Mouse (Mus musculus) yolk sac, embryonic 10.5 days (tissue): ENCODE data around the gene Gm47283.
"Not testable (repeated sequence)": the region's sequence is repeated elsewhere in the genome, so short reads cannot be mapped to it uniquely, and the experiment has no call there.

ENCODE experiments used
- DNase-seq: peaks from one replicate; pipeline ENCODE4 v3.0.0-alpha.2; 2017; ENCODE audit warnings: low spot score

The Gm47283 gene

DNA sequence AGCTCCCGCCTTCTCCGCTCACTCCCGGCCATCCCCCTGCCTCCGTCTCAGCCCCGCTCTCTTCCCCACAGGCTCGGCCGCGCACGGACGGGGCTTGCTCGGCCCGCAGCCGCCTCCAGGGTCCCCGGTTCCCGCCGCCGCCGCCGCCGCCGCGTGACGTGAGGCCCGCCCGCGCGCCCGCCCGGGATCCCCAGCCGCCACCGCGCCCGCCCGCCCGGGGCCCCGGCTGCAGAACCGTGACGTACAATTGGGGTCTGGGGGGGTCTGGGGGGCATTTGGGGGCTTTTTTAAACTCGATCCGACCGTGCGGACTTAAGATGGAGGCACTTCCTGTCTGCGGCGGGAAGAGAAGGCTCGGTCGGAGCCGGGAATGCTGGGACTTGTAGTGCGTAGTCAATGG lies at the start of gene Gm47283:
Gene Gm47283 (plus strand): TSS at position 301 of the 400 bp plus-strand sequence.
- not testable (repeated sequence) for DNase-seq

DNA sequence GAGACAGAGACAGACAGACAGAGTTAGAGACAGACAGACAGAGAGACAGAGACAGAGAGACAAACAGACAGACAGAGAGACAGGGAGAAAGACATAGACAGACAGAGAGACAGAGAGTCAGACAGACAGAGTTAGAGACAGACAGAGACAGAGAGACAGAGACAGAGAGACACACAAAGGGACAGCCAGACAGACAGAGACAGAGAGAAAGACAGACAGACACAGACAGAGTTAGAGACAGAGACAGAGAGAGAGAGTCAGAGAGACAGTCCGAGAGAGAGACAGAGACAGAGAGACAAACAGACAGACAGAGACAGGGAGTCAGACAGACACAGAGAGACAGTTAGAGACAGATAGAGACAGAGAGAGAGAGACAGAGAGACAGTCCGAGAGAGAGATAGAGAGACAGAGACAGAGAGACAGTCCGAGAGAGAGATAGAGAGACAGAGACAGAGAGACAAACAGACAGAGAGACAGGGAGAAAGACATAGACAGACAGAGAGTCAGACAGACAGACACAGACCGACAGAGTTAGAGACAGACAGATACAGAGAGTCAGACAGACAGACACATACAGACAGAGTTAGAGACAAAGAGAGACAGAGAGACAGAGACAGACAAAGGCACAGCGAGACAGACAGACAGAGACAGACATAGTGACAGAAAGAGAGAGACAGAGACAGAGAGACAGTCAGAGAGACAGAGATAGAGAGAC lies 49.2 kb upstream of the Gm47283 start:
- peak; percentile 0 for DNase-seq

DNA sequence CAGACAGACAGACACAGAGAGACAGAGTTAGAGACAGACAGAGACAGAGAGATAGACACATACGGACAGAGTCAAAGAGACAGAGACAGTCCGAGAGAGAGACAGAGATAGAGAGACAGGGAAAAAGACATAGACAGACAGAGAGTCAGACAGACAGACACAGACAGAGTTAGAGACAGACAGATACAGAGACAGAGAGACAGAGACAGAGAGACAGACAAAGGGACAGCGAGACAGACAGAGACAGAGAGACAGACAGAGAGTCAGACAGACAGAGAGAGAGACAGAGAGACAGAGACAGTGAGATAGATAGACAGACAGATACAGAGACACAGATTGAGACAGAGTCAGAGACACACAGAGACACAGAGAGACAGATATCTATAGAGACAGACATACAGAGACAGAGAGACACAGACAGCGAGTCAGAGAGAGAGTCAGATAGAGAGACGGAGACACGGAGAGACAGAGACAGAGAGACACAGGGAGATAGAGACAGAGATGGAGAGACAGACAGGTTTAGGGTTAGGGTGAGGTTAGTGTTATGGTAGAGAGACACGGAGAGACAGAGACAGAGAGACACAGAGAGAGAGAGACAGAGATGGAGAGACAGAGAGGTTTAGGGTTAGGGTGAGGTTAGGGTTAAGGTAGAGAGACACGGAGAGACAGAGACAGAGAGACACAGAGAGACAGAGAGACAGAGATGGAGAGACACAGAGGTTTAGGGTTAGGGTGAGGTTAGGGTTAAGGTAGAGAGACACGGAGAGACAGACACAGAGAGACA lies 48.1 kb upstream of the Gm47283 start:
- DNase-seq = peak; percentile 1

DNA sequence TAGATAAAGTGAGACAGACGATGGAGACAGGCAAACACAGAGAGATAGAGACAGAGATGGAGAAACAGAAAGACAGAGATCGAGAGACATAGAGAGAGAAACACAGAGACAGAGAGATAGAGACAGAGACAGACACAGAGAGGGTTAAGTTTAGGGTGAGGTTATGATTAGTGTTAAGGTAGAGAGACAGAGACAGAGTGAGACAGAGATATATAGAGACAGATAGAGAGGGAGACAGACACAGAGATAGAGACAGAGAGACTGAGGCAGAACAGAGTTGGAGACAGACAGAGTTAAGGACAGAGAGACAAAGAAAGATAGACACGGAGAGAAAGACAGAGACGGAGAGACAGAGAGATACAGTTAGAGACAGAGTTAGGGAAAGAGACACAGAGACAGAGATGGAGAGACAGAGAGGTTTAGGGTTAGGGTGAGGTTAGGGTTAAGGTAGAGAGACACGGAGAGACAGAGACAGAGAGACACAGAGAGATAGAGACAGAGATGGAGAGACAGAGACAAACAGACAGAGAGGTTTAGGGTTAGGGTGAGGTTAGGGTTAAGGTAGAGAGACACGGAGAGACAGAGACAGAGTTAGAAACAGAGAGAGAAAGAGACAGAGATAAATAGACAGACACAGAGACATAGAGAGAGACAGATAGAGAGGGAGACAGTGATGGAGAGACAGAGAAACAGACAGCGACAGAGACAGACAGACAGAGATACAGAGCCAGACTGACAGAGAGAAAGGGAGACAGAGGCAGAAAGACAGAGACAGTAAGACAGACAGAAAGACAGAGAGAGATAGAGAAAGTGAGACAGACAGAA lies 46.7 kb upstream of the Gm47283 start:
- peak; percentile 1 for DNase-seq

DNA sequence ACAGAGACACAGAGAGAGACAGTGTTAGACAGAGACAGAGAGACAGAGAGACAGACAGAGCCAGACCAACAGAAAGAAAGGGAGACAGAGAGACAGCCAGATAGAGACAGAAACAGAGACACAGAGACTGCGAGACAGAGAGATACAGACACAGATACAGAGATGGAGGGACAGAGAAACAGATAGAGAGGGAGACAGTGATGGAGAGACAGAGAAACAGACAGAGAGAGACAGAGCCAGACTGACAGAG lies 46.2 kb upstream of the Gm47283 start:
- no peak for DNase-seq

DNA sequence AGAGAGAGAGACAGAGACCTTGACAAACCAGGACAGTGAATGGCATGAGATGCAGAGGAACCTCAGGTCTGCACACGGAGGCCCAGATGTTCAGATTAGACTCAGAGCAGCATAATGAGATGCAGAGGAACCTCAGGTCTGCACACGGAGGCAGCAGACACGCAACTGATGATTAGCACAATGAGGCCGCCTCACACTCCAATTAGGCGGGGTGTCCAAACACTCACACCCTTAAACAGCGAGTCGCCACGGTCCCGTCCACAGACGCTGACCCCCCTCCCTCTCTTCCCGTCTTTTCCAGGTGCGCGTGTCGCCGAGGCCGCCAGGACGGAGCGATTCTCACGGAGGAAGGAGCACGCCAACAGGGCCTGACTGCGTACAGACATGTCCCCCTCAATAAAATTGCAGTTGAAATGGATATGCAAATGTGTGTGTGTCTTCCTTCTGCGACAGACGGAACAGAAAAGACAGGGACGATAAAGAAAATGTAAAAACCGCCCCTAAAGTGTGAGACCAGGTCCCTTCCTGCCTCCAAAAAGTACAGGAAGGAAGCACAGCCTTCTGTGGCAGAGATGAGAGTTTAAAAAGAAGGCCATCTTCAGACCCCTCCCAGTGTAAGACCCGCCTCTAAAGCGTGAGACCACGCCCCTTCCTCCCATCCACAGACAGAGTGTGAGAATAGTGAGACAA lies 45.6 kb upstream of the Gm47283 start:
- peak; percentile 67 for DNase-seq

DNA sequence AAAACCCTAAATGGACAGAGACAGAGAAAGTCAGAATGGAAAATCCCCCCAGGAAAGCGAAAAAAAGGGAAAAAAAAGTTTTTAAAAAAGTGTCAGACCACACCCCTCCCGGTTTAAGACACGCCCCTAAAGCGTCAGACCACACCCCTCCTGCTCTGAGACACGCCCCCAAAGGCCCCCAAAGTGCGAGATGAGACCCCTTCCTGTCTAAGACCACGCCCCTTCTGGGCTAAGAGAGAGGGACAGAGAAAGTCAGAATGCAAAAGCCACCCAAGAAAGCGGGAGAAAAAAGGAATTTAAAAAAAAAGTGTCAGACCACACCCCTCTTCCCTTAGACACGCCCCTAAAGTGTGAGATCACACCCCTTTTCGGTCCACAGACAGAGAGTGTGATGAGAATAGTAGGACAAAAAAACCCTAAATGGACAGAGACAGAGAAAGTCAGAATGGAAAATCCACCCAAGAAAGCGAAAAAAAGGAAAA lies 45.0 kb upstream of the Gm47283 start:
- DNase-seq = peak; percentile 58

DNA sequence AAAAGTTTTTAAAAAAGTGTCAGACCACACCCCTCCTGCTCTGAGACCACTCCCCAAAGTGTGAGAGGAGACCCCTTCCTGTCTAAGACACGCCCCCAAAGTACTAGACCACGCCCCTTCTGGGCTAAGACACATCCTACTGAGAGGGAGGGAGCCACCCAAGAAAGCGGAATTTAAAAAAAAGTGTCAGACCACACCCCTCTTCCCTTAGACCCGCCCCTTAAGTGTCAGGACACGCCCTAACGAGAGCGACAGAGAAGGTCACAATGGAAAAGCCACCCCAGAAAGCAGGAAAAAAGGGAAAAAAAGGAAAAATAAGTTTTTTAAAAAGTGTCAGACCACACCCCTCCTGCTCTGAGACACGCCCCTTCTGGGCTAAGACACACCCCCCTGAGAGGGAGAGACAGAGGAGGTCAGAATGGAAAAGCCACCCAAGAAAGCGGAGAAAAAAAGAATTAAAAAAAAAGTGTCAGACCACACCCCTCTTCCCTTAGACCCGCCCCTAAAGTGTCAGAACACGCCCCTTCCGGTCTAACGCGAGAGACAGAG lies 44.5 kb upstream of the Gm47283 start:
- DNase-seq = peak; percentile 80

DNA sequence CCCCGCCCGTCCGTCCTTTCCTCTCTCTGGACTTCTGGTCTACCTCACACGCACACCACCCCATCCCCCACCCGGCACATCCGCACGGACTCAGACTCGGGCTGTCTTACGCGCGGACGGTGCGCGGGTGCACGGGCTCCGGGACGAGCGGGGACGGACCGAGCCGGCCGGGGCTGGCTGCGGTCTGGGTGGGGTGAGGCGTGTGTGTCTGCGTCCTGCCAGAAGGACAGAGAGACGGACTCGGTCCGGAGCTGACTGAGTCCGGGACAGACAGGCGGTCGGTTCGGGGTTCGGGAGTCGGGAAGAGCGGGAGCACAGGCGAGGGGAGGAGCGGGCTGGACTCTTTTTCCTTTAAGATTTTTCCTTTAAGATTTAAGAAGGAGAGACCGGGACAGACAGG lies 43.5 kb upstream of the Gm47283 start:
- peak; percentile 80 for DNase-seq

DNA sequence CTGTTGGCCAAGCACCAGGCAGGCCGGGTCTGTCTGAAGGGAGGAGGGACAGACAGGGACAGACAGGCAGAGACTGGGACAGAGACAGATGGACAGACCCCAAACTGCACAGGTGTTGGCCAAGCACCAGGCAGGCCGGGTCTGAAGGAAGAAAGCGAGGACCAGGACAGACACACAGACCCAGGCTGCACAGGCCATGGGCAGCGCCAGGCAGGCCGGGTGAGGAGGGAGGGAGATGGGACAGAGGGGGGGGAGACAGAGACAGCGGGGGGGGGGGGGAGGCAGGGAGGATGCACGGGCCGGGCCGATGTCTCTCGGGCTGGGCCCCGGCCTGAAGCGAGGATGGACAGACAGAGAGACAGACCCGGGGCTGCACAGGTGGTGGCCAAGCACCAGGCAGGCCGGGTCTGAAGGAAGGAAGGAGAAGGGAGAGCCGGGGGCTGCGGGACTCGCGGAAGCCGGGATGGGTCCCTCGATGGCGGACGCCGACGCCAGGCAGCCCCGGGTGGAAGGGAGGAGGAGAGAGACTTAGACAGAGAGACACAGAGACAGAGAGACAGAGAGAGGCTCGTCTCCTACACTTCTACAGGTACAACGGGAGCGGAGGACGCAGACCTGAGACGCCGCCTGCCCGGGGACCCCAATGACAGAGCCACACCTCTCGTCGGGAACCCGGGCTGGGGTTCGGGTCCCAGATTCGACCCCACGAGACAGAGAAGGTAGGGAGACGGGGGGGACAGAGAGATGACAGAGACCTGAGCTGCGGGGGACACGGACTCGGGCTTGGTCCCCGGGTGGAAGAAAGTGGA lies 42.9 kb upstream of the Gm47283 start:
- peak; percentile 78 for DNase-seq

DNA sequence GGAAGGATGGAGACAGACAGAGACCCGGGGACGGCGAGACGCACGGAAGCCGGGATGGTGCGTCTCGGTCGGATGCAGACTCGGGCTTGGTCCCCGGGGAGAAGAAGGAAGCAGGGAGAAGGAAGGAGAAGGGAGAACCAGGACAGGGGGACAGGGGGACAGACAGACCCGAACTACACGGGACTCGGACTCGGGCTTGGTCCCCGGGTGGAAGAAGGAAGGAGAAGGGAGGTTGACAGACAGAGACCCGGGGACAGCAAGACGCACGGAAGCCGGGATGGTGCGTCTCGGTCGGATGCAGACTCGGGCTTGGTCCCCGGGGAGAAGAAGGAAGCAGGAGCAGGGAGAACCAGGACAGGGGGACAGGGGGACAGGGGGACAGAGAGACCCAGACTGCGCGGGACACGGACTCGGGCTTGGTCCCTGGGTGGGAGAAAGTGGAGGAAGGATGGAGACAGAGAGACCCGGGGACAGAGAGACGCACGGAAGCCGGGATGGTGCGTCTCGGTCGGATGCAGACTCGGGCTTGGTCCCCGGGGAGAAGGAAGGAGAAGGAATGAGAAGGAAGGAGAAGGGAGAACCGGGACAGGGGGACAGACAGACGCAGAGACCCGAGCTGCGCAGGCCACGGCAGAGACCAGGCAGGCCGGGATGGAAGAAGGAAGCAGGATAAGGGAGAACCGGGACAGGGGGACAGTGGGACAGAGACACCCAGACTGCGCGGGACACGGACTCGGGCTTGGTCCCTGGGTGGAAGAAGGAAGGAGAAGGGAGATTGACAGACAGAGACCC lies 42.1 kb upstream of the Gm47283 start:
- peak; percentile 72 for DNase-seq

DNA sequence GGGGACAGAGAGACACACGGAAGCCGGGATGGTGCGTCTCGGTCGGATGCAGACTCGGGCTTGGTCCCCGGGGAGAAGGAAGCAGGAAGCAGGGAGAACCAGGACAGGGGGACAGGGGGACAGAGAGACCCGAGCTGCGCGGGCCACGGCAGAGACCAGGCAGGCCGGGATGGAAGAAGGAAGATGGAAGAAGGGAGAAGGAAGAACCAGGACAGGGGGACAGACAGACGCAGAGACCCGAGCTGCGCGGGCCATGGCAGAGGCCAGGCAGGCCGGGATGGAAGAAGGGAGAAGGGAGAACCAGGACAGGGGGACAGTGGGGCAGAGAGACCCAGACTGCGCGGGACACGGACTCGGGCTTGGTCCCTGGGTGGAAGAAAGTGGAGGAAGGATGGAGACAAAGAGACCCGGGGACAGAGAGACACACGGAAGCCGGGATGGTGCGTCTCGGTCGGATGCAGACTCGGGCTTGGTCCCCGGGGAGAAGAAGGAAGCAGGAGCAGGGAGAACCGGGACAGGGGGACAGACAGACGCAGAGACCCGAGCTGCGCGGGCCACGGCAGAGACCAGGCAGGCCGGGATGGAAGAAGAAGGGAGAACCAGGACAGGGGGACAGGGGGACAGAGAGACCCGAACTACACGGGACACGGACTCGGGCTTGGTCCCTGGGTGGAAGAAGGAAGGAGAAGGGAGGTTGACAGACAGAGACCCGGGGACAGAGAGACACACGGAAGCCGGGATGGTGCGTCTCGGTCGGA lies 41.3 kb upstream of the Gm47283 start:
- DNase-seq = peak; percentile 7

DNA sequence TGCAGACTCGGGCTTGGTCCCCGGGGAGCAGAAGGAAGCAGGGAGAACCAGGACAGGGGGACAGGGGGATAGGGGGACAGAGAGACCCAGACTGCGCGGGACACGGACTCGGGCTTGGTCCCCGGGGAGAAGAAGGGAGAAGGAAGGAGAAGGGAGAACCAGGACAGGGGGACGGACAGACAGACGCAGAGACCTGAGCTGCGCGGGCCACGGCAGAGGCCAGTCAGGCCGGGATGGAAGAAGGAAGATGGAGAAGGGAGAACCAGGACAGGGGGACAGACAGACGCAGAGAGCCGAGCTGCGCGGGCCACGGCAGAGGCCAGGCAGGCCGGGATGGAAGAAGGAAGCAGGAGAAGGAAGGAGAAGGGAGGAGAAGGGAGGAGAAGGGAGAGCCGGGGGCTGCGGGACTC lies 40.7 kb upstream of the Gm47283 start:
- DNase-seq = no peak

DNA sequence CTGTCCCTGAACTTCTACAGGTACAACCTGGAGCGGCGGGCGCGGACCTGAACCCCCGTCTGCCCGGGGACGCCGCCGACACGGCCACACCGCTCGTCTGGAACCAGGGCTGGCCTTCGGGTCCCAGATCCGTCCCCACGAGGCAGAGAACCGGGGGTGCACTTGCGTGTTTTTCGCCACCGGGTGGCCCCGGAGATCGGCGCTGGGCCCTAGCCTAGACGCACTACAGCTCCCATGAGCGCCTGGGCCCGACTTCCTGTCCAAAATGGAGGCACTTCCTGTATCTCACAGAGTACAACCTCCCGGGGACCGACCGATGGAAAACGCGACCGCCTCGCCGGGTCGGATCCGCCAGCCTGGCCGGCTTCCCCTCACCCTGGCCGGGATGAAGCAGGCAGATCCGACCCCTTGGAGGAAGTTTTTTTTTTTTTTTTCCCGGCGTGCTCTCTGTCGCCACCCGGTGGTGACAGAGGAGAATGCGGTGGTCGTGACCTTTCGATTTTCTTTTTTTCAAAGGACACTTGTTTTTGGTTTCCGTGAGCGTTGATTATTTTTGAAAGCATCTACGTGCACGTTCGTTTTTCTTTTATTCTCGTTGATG lies 40.1 kb upstream of the Gm47283 start:
- peak; percentile 80 for DNase-seq

DNA sequence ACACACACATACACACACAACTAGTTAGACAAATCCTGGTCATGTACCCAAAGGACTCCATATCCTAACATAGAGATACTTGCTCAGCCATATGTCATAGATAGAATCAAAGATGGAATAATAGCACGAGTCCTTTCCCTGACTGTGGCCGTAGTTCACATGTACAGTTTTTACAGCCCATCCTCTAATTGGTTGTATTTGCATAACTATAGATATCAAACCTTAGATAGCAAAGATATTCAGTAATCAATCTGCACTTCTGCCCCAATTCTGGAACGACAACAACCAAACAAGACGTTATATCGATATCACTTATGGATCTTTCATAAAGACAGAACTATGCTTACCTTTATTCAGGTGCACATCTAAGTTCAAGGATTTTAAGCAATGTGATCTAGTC lies 39.3 kb upstream of the Gm47283 start:
- DNase-seq = peak; percentile 1

DNA sequence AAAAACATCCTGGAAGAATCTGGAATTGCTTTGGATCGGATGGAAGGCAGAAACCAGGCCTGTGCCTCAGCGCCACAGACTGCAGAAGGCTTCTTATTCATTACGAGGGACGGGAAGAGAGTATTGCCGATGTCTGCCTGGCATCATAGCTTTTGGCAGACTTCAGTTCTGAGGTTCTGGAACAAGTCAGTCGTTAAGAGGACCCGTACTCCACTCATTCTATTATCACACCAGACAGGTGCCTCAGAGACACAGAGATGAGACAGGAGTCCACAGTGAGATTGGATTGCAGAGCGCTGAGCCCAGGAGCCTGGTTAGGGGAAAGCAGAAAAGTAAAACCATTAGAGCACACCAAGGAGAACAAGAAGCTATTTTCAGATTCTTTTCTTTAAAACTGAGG lies 29.8 kb upstream of the Gm47283 start, which contains the start of gene Gm21860:
Gene Gm21860 (minus strand): TSS at position 101 of the 400 bp plus-strand sequence.
- DNase-seq = not testable (repeated sequence)

DNA sequence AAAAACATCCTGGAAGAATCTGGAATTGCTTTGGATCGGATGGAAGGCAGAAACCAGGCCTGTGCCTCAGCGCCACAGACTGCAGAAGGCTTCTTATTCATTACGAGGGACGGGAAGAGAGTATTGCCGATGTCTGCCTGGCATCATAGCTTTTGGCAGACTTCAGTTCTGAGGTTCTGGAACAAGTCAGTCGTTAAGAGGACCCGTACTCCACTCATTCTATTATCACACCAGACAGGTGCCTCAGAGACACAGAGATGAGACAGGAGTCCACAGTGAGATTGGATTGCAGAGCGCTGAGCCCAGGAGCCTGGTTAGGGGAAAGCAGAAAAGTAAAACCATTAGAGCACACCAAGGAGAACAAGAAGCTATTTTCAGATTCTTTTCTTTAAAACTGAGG lies 54.5 kb downstream of the Gm47283 start, which contains the start of gene Gm21748:
Gene Gm21748 (minus strand): TSS at position 101 of the 400 bp plus-strand sequence.
- not testable (repeated sequence) for DNase-seq
